Mouse (Mus musculus) adrenal gland (tissue): ENCODE data around the gene Lpar1.

Experiments used
- intact Hi-C: fragments of 180-260 bp; cut with DNase I; formaldehyde crosslinking; loops from one replicate; pipeline ENCODE4 v1.15.1; 2025

Lpar1 gene

DNA sequence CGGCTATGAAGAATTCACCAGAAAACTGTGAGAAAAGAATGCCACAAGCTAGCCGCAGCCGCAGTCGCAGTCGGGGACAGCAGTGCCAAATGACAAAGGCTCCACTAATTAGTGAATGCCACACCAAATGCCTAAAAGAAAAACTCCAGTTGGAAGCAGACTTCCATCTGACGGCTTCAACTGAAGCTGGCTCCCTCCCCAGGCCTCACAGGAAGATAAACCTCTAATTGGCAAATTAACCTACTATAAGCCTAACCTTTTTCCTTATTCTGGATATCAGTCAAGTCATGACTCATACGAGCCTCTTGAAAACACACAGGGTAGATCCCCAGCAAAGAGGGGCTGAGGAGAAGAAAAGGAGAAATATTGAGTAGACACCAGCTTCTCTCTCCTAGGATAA, 44.9 kb downstream of the Lpar1 start:
- intact Hi-C loops = no loop called here

- intact Hi-C loops = no loop called here
These were observed 46.2 kb downstream of the Lpar1 start for GRCm38 (mm10) chr4:58507536-58507935.

GRCm38 (mm10) chr4:58506539-58507527, 46.9 kb downstream of the Lpar1 start:
- intact Hi-C loops = no loop called here

DNA sequence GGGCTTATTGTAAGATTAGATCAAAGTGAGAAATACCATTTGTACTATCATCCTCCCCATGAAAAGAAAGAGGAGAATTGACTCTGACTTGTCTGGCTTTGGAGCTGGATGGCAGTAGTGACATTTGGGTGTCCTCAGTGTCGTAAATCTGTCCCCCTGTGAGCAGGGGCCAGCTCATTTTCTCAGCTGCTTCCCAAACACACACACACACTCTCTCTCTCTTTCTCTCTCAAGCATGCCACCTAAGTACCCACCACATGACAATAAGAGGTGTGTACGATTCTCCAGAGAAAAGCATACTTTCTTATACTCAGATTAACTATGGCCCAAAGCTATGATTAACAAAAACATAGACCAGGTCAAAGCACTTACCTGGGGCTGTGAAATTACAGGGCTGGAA, 49.4 kb downstream of the Lpar1 start:
- intact Hi-C loops = no loop called here

GRCm38 (mm10) chr4:58501012-58501777, 52.5 kb downstream of the Lpar1 start:
- intact Hi-C loops = no loop called here

- intact Hi-C loops = no loop called here
These were observed 53.9 kb downstream of the Lpar1 start for GRCm38 (mm10) chr4:58499831-58500230.

DNA sequence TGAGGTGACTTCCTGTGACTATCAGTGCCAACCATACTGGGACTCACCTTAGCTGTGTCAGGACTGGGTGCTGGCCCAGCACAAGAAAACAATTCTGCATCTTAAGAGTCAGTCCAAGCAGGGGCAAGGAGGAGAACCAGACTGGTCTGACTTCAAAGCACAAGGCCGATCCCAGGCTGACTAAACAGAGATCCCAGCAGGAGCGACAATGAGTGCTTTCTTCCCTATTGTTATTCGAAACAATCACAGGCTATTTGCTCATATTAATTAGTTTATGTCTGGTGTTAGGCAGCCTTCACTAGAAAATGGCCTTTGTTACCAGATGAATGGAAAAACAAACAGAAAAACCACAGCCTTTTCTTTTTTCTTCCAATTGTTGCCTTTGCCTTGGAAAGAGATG, 54.5 kb downstream of the Lpar1 start:
- intact Hi-C loops = no loop called here

- intact Hi-C loops = no loop called here
These were observed 55.0 kb downstream of the Lpar1 start for GRCm38 (mm10) chr4:58498734-58499133.

GRCm38 (mm10) chr4:58497284-58497683, 56.4 kb downstream of the Lpar1 start:
- intact Hi-C loops = no loop called here

DNA sequence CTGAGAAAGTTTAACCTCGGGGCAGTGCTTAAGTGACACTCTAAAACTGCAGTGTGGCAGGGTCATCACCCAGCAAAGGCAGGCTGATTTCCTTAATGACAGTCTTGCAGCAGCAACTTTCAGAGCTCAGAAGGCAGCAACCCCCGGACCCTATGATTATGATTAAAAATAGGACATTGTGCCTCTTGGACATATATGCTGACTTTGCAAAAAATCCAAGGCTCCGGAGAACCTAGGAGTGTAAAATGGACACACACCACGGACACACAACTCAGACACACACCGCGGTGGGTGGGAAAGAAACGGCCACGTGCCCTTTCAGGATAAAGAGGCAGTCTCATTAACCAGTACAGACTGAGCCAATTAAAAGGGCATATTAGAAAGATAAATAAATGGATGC, 57.0 kb downstream of the Lpar1 start:
- intact Hi-C loops = no loop called here

DNA sequence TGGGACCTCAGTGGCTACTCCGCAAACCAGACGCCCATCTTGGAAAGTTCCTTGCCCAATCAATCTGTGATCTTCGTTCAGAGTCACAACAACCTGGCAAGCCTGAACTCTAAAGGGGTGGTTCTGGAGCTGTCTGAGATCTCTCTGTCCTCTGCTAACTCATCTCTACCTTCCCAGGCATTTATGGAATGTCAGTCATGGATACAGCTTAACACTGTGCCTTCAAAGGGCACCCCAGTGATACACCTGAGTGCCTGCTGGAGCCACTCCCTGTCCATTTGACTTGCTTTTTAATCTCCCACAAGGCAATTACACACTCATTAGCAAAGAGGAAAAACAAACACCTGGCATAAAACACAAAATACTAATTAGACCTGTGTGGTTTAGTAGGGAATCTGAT, 62.0 kb downstream of the Lpar1 start:
- intact Hi-C loops = no loop called here

GRCm38 (mm10) chr4:58490374-58490773, 63.3 kb downstream of the Lpar1 start:
- intact Hi-C loops = no loop called here

DNA sequence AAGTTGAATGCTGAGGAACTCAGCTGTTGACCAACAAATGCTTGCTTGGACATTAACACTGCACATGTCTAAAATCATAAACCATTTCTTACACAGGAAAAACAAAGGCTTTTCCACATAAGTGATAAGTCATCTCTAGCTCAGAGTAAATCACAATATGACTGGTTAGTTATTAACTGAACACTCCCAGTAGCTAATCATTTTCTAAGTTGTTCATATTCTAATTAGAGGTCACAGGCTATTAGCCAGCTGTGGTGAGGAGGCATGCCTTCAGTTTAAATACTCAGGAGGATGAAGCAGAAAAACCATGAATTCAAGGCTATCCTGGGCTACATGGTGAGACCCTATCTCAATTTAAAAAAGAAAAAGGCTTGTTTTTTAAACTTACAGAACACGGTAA, 75.1 kb downstream of the Lpar1 start:
- intact Hi-C loops = no loop called here

DNA sequence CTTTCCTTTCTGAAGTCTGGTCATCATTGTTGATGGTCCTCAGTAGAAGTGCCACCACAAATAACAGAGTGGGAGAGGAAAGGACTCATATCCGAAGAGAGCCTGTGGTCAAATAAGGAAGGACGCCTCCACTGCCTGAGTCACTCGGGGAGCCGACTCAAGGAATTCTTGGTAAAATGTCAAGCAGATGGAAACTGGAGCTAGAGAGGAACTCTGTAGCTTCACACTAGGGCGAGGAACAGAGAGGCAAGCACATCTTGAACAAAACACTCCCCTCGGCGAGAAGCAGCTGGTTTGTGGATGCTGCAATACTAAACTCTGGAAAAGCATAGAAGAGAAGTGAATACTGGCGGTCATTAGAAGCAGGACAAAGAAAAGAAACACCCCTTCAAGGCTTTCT, 76.0 kb downstream of the Lpar1 start:
- intact Hi-C loops = no loop called here

GRCm38 (mm10) chr4:58471203-58471910, 82.3 kb downstream of the Lpar1 start:
- intact Hi-C loops = no loop called here

- intact Hi-C loops = no loop called here
These were observed 83.8 kb downstream of the Lpar1 start for GRCm38 (mm10) chr4:58469651-58470592.

DNA sequence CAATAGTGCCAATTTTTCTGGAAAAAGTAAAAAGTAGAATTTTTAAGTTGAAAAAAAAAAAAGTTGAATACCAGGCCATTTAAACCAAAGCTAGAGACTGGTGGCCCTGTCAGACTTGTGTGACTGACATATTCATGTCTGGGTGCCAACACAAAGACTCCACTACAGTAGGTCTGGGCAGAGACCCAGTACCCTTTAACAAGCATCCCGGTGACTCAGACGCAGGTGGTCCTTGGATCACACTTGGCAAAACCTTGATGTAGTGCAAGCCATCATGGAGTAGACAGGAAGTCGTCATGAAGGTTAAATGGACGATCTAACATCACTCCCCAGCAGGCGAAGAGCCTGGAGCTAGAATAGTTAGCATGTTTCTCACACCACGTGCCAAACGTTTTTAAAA, 84.7 kb downstream of the Lpar1 start:
- intact Hi-C loops = no loop called here

- intact Hi-C loops = no loop called here
These were observed 88.1 kb downstream of the Lpar1 start for GRCm38 (mm10) chr4:58465586-58465985.

DNA sequence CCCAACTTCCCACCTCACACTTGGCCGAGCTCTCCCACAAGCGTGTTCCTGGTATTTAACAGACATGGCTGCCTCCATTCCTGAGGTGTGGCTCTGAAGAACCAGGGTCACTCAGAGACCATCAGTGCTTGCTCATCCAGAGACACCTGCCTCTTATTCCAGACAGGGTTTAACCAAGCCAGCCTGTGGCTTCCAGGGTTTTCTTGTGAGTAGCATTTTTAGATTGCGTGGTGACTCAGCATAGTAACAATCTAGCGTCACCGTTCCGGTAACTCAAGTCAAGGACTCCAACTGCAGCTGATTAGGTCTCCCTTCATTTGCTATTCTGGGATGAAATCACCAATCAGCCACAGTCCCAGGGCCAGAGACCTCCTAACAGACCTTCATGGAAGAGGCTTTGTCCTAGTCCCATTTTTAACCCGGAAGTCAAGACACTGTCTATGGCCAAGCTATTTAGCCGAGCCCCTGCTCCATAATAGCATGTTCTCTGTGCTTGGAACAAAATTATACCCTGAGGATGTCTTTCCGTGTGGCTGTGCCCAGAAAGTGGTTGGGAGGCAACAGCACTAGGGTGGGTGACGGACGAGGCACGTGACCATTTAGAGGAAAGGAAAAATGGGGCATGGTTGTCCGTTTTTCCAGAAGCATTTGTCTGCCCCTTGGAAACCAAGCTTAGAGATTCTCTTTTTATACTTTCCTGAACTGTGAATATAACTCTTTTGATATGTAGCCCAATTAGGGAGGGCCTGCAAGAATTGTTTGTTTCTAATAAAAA, 89.1 kb downstream of the Lpar1 start:
- intact Hi-C loops = no loop called here

DNA sequence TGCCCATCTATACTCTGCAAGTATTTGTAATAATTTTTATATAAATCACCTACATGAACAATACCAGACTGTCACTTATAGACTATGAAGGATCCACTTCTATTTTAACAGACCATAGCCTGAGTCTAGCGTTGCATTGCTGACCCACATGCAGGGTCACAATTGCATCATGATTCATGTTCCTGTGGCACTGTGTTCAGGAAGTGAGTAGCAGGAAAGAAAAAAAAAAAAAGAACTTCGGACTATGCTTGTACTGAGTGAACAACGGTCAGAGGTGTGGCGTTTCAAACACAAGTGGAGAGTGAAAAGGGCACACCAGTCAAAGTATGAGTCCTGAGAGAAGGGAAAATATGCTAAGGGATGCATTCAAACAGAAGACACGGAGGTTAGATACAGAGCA, 90.7 kb downstream of the Lpar1 start:
- intact Hi-C loops = no loop called here
